Mouse (Mus musculus): Measurements from ENCODE around the gene Dph5. TPM values are rescaled to one million over a fixed set of nuclear protein-coding genes. Genes with fewer than 3 reads are reported as not detected.
A peak's percentile ranks its signal among the peaks of the same experiment; 100 is the strongest.
"Not testable (repeated sequence)": the region's sequence is repeated elsewhere in the genome, so short reads cannot be mapped to it uniquely, and the experiment has no call there.

Dph5 gene
- polyA plus RNA-seq, 1 experiment from 2014 or later: 29.4 TPM

DNA sequence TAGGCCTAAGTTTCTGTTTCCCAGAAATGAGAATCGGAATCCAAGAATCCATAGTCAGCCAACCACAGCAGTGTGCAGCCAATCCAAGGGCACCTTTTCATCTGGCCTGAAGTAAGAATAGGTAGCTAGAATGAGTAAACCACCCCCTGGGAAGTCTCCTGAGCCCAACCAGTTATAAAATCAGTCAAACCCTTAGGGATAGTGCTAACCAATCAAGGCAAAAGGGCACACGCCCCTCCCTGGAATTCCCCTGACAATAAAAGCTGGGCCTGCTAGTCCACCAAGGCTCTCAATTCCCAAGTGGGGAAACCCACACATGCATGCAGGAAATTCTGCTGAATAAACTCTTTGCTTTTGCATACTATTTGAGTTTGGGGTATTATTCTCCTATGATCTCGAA, 28.8 kb upstream of the Dph5 start:
- no peak for ATAC-seq (replicated peaks)
- Histone ChIP-seq H3K27ac (replicated peaks) (no peak overlapping the region), H3K4me1 (peaks cover 23% of the 10 kb centered on the region), H3K9me3 (no peaks in the 10 kb centered on the region), H3K9ac (replicated peaks) (no peak overlapping the region), H3K36me3 (no peaks in the 10 kb centered on the region), H3K27me3 (no peaks in the 10 kb centered on the region), H3K4me3 (no peak overlapping the region), H3K4me2 (replicated peaks) (no peak overlapping the region)
- 81% methylated on average over 3 of the region's 3 CpGs for WGBS

DNA sequence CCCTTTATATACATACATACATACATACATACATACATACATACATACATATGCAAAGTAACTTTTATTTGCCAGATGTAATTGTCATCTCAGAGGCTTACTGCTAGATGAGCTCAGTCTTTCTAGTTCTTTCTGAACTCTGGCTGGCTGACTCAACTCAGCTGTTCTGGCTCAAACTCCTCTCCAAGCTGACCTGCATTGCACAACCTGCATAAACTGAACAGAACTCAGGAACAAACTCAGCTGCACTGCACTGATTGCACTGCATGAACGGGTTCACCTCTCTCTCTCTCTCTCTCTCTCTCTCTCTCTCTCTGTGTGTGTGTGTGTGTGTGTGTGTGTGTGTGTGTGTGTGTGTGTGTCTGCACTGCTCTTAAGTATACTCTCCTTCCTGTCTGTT, 26.9 kb upstream of the Dph5 start:
- not testable (repeated sequence) for ATAC-seq (replicated peaks); H3K27ac ChIP-seq (replicated peaks); H3K4me3 ChIP-seq; H3K9ac ChIP-seq (replicated peaks); H3K4me2 ChIP-seq (replicated peaks); H3K27me3 ChIP-seq; H3K36me3 ChIP-seq; H3K9me3 ChIP-seq
- 94% methylated on average over 1 of the region's 1 CpGs for WGBS
- peaks cover 18% of the 10 kb centered on the region for H3K4me1 ChIP-seq

DNA sequence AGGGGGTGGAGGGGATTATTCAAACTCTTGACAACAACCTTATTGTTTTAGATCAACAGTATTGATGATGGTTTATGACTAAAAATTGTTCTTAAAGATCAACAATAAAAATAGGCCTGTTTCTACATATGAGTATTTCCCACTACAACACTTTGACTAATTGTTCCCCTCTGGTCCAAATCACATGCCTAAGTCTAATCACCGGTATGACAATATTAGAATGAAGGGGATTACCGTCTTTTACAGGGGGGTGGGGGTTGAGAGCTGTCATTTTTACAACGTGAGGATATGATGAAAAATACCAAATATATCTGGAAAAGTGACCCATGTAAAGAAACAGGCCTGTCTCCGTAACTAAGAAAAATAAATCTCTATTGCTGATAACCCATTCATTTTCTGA, 24.1 kb upstream of the Dph5 start:
- no peaks in the 10 kb centered on the region for H3K4me1 ChIP-seq
- 84% methylated on average over 4 of the region's 4 CpGs for WGBS
- ATAC-seq (replicated peaks): no peak
- H3K27ac ChIP-seq (replicated peaks): no peak overlapping the region
- no peak overlapping the region for H3K9ac ChIP-seq (replicated peaks)
- H3K4me2 ChIP-seq (replicated peaks): no peak overlapping the region
- H3K4me3 ChIP-seq: no peak overlapping the region
- H3K36me3 ChIP-seq: no peaks in the 10 kb centered on the region
- H3K9me3 ChIP-seq: no peaks in the 10 kb centered on the region
- H3K27me3 ChIP-seq: no peaks in the 10 kb centered on the region

DNA sequence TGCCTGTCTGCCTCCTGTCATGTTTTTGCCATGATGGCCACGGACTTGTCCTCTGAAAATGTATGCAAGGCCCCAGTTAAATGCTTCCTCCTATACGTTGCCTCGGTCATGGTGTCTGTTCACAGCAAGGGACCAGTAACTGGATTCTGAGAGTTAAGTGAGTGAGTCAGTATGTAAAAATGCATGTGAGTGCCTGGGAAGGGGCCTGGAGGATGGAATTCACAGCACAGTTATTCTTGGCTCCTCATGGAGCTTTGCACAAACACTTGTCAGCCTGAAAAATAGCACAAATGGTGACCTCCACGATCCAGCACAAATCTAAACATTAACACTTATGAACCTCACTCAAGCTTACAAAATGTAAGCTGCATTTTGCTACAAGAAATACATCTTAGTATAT, 20.5 kb upstream of the Dph5 start:
- H3K36me3 ChIP-seq: no peaks in the 10 kb centered on the region
- ATAC-seq (replicated peaks): no peak
- H3K4me1 ChIP-seq: no peaks in the 10 kb centered on the region
- H3K4me2 ChIP-seq (replicated peaks): no peak overlapping the region
- no peak overlapping the region for H3K4me3 ChIP-seq
- no peak overlapping the region for H3K27ac ChIP-seq (replicated peaks)
- H3K9ac ChIP-seq (replicated peaks): no peak overlapping the region
- H3K27me3 ChIP-seq: no peaks in the 10 kb centered on the region
- H3K9me3 ChIP-seq: no peaks in the 10 kb centered on the region
- 88% methylated on average over 4 of the region's 4 CpGs for WGBS

DNA sequence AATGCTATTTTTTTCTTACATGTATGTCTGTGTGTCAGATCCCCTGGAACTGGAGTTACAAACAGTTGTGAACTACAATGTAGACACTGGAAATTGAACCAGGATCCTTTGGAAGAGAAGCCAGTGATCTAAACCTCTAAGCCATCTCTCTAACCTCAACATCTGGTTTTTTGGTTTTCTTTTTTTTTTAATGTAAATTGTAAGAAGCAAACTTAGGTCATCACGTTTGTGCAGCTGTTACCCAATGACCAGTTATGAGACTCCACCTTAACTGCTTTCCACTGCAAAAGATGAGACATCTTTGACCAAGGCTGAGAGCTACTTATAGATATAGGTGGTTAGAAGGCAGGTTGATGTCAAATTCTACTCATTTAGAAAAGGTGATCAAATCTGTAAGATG, 19.7 kb upstream of the Dph5 start:
- Histone ChIP-seq H3K4me2 (replicated peaks) (no peak overlapping the region), H3K4me1 (no peaks in the 10 kb centered on the region), H3K27ac (replicated peaks) (no peak overlapping the region), H3K36me3 (no peaks in the 10 kb centered on the region), H3K27me3 (no peaks in the 10 kb centered on the region), H3K4me3 (no peak overlapping the region), H3K9me3 (no peaks in the 10 kb centered on the region), H3K9ac (replicated peaks) (no peak overlapping the region)
- ATAC-seq (replicated peaks): no peak
- 91% methylated on average over 1 of the region's 1 CpGs for WGBS

DNA sequence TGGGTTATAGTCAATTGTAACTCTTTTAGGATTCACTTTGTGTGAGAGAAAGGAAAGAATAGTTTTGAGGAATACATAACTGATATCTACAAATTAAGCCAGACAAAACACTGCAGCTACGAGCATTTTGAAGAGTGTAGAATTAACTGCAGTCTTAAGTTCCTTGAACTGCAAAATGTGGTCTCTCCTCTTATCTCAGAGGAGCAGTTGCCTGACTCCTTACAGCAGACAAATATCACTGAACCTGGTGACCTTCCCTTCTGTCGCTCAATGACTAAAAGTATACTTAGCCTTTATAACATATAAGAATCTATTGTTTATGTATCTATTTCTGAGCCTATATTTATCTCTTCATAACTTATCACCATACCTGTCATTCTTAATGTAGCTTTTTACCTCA, 18.3 kb upstream of the Dph5 start:
- Histone ChIP-seq H3K4me1 (no peaks in the 10 kb centered on the region), H3K36me3 (no peaks in the 10 kb centered on the region), H3K9me3 (no peaks in the 10 kb centered on the region), H3K4me3 (no peak overlapping the region), H3K27me3 (no peaks in the 10 kb centered on the region), H3K9ac (replicated peaks) (no peak overlapping the region), H3K4me2 (replicated peaks) (no peak overlapping the region), H3K27ac (replicated peaks) (no peak overlapping the region)
- 86% methylated on average over 2 of the region's 2 CpGs for WGBS
- no peak for ATAC-seq (replicated peaks)

DNA sequence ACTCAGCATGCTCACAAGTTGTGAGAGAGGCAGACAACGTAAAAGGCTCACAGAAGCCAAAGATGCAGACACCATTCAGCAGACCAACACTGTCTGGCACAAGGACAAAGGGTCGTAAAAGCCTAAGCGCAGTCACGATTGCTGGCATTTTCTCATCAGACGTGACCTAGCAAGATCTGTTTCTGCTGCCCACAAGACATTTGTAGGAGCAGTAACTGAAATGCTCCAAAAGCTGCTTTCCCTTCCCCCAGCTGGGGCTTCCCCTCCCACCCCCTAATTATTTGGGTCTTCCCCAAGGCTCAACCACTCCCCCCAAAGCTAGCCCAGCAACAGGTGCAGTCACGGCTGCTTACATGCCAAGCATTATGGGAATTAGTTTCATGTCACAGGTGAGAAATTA, 12.1 kb upstream of the Dph5 start:
- Histone ChIP-seq H3K27ac (replicated peaks) (no peak overlapping the region), H3K27me3 (no peaks in the 10 kb centered on the region), H3K4me1 (0 out of 2 replicates have a peak, but pooled peaks cover 4% of the 10 kb centered on the region), H3K9me3 (no peaks in the 10 kb centered on the region), H3K4me2 (replicated peaks) (no peak overlapping the region), H3K36me3 (no peaks in the 10 kb centered on the region), H3K9ac (replicated peaks) (no peak overlapping the region), H3K4me3 (no peak overlapping the region)
- ATAC-seq (replicated peaks): no peak
- 35% methylated on average over 6 of the region's 6 CpGs for WGBS

DNA sequence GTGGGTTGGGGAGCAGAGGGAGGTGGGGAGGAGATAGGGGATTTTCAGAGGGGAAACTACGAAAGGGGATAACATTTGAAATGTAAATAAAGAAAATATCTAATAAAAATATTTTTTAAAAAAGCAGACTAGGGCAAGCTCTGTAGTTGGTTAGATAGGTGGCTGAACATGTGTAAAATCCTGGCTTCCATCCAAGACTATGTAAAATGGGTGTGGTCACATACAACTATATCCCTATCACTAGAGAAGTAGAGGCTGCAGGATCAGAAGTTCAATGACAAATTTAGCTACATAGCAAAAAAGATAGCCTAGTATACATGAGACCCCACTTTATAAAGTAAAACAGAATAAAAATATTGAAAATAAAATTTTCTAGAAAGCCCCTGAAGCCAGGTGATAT, 10.5 kb upstream of the Dph5 start:
- H3K9me3 ChIP-seq: no peaks in the 10 kb centered on the region
- WGBS: 97% methylated on average over 1 of the region's 1 CpGs
- no peaks in the 10 kb centered on the region for H3K36me3 ChIP-seq

DNA sequence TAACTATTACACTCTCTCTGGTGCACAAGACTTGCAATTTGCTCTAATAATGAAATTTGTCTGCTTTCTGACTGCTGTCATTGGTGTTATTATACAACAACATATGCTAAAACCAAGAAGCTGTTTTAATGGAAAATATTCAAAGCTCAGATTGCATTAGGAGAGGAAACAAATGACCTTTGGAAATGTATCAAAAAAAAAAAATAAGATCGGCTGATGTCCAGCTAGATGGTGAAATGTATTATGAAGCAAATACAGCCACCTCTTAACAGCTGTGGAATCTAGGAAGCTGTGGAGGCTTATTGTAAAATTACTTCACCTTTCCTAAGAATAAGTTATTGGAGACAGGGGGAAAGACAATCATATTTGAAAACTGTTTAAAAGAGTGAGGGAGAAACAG, 3.6 kb upstream of the Dph5 start:
- no peak overlapping the region for H3K4me3 ChIP-seq
- no peaks in the 10 kb centered on the region for H3K27me3 ChIP-seq
- H3K9ac ChIP-seq (replicated peaks): no peak overlapping the region
- no peaks in the 10 kb centered on the region for H3K9me3 ChIP-seq
- no peak for ATAC-seq (replicated peaks)
- H3K36me3 ChIP-seq: no peaks in the 10 kb centered on the region
- peaks cover 8% of the 10 kb centered on the region for H3K4me1 ChIP-seq
- WGBS: 81% methylated on average over 1 of the region's 1 CpGs
- H3K27ac ChIP-seq (replicated peaks): no peak overlapping the region
- H3K4me2 ChIP-seq (replicated peaks): no peak overlapping the region

More for the DNA sequence above, 10.5 kb upstream of the Dph5 start:
- no peak for ATAC-seq (replicated peaks)
- H3K27me3 ChIP-seq: no peaks in the 10 kb centered on the region
- no peak overlapping the region for H3K4me2 ChIP-seq (replicated peaks)
- no peak overlapping the region for H3K9ac ChIP-seq (replicated peaks)
- no peak overlapping the region for H3K4me3 ChIP-seq
- H3K27ac ChIP-seq (replicated peaks): no peak overlapping the region
- 0 out of 2 replicates have a peak, but pooled peaks cover 4% of the 10 kb centered on the region for H3K4me1 ChIP-seq

DNA sequence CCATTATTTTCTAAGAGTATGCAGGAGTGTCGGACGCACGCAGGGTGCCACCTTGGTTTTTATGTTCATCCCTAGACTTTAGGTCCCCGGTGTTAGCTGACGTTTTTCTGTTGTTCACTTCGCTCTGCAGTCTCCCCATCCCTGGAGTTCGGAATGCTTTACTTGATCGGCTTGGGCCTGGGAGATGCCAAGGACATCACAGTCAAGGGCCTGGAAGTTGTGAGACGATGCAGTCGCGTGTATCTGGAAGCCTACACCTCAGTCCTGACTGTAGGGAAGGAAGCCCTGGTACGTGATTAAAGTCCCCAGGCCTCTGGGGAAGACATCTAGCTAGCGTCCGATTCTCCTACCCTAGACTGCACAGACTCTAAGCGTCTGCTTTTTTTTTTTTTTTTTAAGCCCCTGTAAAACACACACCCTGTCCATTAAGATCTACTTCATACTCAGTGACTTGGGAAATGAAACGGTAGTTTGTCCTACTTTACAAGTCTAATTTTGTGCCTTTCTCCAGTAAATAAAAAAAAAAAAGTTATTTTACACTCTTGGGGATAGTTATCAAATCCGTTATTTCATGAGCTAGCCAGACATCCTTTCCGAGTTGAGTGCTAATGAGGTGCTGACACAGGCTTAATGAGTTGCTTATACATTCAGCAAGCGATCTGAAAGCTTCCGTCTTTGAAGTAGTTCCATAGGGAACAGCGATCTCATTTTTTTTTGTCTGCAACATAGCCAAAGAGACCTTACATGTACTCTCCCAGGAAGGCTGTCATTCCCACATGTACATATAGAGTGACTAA, 871 bp downstream of the Dph5 start:
- Histone ChIP-seq H3K4me2 (replicated peaks) (peak overlapping the region; percentile 76), H3K4me1 (peaks cover 8% of the 10 kb centered on the region), H3K27ac (replicated peaks) (peak overlapping the region; percentile 91), H3K4me3 (peak overlapping the region; percentile 92), H3K9me3 (no peaks in the 10 kb centered on the region), H3K27me3 (no peaks in the 10 kb centered on the region), H3K9ac (replicated peaks) (peak overlapping the region; percentile 95), H3K36me3 (peaks cover 4% of the 10 kb centered on the region; the same call in 1 of the 2 replicates)
- ATAC-seq (replicated peaks): peak; percentile 77
- WGBS: under 1% methylated on average over 21 of the region's 21 CpGs

DNA sequence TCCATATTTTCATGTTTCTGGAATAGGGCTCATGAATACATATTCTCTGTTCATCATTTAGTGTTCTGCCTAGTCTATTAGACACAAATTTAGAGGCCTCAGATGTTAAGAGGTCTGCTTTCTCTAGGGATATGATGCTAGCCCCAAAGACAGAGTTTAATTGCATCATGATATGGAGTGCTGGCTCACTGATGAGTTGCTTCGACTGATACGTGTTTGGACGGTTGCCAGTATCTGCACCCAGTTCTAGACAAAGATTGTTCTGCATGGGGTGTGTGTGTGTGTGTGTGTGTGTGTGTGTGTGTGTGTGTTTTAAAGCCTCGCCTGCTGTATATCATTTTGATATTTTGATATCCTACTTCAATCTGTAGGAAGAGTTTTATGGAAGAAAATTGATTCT, 4.7 kb downstream of the Dph5 start:
- Histone ChIP-seq H3K27ac (replicated peaks) (no peak overlapping the region), H3K9ac (replicated peaks) (no peak overlapping the region), H3K27me3 (no peaks in the 10 kb centered on the region), H3K9me3 (no peaks in the 10 kb centered on the region), H3K36me3 (peaks cover 9% of the 10 kb centered on the region), H3K4me2 (replicated peaks) (no peak overlapping the region), H3K4me1 (peaks cover 6% of the 10 kb centered on the region), H3K4me3 (no peak overlapping the region)
- no peak for ATAC-seq (replicated peaks)
- 83% methylated on average over 4 of the region's 4 CpGs for WGBS

DNA sequence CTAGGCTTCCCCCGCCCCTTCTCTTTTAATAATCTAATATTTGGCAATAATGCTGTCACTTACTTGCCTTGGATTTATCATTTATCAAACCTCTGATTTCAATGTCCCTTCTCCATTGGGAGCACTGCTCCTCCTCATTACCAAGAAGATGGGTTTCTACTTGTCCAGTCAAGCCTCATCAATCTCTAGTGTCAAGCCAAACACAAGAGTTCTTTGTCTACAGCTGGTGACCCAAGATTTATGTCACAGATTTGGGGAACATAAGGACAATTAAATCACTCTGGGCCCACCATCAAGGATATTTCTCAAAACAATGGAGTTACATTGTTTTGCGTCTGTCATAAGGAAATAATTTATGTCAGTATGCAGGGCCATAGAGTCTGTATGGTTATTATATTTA, 5.5 kb downstream of the Dph5 start:
- H3K9ac ChIP-seq (replicated peaks): no peak overlapping the region
- no peak overlapping the region for H3K27ac ChIP-seq (replicated peaks)
- peaks cover 6% of the 10 kb centered on the region for H3K4me1 ChIP-seq
- H3K4me2 ChIP-seq (replicated peaks): no peak overlapping the region
- no peaks in the 10 kb centered on the region for H3K27me3 ChIP-seq
- no peak overlapping the region for H3K4me3 ChIP-seq
- 96% methylated on average over 2 of the region's 2 CpGs for WGBS
- H3K36me3 ChIP-seq: peaks cover 9% of the 10 kb centered on the region
- no peaks in the 10 kb centered on the region for H3K9me3 ChIP-seq
- no peak for ATAC-seq (replicated peaks)

DNA sequence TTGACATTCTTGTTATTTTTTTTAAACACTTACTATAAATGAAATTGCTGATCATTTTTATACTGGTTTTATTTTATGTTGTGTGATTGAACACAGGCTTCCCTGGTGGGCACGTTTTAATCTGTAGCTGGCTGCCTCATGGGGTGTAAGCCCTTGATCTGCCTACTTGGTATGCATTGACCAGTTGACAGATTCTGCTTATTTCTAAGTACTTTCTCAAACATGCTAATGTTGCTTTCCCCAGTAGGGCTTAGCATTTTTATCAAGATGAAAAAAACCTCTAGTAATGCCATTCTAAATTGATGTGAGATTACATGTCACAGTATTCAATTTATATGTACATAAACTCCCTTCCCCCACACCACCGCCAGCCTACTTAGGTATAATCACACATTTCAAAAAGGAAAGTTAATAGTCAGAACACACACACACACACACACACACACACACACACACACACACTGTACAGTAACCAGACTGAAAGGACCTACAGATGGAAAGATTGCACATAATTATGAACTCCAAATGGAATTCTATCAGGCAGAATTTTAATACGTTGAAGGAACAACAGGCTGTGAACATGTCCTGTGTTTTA, 10.8 kb downstream of the Dph5 start:
- Histone ChIP-seq H3K9me3 (no peaks in the 10 kb centered on the region), H3K27ac (replicated peaks) (no peak overlapping the region), H3K4me2 (replicated peaks) (no peak overlapping the region), H3K27me3 (no peaks in the 10 kb centered on the region), H3K9ac (replicated peaks) (no peak overlapping the region), H3K36me3 (peaks cover 15% of the 10 kb centered on the region), H3K4me3 (no peak overlapping the region), H3K4me1 (no peaks in the 10 kb centered on the region)
- WGBS: 61% methylated on average over 3 of the region's 3 CpGs
- ATAC-seq (replicated peaks): no peak
